Mouse (Mus musculus) thymus, adult 18-20 months (tissue): ENCODE measurements around the gene Ccdc91.

Source experiments
- DNase-seq, 2 experiments: peaks; one replicate each; pipeline ENCODE4 v3.0.0; 2022; ENCODE audit warnings: mixed read lengths in 2 of 2

Ccdc91 gene

DNA sequence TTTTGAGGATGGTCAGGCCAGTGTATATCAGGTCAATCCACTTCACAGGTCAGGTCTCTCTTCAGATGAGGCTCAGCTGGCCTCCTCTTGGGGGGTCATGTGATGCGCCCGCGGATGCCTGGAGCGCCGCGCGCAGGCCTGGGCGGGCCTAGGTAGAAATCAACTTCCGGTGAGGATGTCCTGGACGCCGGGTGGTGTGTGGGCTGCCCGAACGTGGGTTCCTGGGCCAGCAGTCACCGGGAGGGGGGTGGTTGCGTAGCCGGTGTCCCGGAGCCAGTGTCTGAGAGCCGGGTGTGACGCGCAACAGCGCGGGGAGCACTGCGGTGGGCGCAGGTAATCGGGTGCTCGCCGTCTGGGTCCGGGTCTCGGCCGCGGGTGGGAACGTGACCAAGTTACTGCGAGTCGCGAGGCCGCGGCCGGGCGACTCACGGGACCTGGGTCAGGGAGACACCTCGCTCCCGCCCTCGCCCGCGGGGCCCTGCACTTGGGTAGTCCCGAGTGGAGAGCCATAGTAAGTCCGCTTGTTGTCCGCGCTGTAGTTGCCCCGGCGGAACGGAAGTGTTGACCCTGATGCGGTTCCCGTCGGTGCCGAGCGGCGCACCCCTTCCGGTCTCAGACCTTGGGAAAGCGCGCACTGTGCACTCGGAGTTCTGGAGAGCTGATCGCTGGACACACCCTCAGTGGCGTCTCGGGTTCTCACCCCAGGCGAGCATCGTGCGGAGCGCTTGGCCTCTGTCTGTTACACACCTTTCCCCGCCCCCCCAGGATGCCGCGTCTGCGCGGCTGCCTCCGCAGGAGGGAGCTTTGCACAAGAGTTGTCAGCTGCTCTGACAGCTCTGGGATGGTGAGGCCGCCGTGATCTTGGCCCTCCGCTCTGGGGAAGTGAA lies at the start of gene Ccdc91:
Ccdc91 (plus strand) TSS at position 102 of the 887 bp plus-strand sequence.
- peak; percentile 69 to 73 for DNase-seq

DNA sequence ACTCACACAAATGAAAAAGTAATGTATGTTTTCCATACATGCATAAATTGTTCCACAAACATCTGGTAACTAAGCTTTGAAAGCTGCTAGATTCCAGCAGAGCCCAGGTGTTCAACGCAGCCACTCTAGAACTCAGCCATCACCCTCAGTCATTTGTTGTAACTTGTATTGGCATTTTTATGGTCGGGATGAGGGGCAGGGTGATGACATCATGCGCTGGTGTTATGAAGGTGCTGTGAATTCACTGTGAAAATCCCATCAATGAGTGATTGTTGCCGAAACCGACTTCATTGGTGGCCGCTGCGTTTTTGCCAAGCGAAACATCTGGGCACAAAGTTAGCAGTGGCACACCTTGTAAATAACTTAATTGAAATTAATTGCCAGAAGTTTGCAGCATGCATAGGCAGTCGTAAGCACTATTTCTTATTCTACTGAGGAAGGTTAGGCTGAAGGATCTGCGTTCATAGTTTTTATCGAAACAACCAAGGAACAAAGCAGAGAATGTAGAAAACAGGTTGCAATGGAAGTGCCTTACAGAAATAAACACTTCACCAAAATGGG lies 48.6 kb upstream of the Ccdc91 start:
- DNase-seq, result no peak

DNA sequence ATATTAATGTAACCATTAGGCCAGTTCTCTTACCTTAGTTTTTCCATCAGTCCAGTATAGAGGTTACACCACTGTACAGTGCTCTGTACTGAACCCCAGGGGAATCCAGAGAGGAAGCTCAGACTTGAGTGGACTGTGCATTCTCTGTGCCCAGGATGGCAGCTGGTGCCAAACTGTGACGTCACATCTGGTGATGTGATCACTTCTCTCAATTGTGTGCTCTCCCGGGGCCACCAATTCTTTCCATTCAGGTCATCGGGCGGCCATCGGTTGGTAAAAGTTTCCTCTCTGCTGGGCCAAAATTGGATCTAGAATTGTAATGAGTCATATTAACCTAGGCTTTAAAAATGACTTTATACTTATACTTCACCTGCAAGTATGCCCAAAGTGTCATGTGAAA lies 19.9 kb upstream of the Ccdc91 start:
- no peak for DNase-seq

DNA sequence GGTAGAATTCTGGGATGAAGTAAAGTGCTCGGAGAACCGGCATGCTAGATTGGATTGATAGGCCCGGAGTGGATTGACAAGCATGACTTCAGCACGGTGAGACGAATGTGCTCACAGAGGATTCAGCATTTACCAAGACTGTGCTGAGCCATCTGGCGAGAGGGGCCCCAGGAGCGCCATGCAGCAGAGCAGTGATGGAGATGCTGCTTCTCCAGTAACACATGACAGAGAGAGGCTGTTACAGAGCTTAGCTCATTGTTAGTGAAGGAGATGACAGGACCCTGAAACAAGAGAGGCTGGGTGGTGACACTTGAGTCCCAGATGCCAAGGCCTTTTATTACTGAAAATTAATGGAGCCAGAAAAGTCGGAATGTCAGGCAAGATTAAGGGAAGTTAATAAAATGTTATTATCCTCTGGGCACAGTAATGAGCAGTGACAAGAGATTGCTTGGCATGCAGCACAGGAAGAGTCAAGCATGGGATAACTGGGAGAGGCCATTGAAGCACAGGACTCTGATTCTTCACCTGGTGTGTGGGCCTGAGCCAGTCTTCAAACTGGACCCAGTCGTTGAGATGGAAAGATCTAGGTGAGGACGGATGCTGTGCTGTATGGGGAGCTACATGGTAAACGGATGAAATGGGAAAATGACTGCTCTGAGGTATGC lies 16.9 kb upstream of the Ccdc91 start:
- DNase-seq, result no peak

DNA sequence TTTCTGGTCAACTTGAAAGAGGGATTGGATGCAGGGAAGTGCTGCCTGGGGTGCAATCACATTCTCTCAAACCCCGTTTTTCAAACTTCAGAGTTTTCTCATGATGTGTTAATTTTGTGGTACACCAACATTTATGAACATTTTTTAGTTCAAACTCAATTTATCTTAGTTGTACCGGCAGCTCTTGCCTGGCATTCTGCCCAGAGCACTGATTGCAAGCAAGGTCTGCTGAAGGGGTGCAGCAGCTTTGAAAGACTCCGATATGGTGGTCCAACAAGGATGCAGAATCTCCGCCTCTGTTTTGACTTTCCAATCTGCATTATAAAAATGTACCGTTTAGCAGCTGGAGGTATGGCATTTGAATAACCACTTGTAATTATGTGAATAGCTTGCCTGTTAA lies 5.6 kb upstream of the Ccdc91 start:
- no peak for DNase-seq

DNA sequence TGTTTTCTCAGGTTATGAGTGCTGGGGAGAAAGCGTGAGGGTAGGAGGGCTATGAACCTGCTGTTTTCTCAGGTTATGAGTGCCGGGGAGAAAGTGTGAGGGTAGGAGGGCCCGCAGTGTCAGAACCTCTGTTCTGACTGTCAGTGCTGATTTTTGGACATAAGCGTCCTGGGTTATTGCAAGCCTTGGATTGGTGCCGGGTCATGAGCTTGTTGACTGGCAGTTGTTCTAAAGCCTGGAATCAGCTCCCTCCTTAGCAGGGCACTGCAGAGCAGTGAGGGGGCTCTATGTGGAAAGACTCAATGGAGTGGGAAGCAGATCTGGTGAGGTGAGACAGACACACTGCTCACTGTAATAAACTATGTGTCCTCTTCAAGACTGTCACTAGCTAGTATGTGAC lies 5.5 kb downstream of the Ccdc91 start:
- DNase-seq, result no peak

DNA sequence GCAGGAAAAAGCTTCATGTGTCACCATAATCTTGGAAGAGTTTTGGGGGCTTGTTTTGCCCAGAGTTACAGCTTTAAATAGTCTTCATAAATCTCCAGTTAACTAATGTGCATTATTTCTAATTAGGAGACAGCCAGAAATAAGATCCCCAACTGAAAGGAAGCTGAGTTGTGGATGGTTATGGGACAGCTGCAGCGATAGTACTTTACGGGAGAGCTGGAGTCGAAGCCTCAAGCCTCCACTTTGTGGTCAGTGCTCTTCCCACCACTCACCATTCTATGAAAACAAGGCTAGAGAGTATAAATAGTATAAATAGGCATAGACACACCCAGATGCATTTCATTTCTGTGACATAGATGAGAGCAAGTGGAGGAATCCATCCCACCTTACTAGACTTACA lies 14.5 kb downstream of the Ccdc91 start:
- DNase-seq, result no peak

DNA sequence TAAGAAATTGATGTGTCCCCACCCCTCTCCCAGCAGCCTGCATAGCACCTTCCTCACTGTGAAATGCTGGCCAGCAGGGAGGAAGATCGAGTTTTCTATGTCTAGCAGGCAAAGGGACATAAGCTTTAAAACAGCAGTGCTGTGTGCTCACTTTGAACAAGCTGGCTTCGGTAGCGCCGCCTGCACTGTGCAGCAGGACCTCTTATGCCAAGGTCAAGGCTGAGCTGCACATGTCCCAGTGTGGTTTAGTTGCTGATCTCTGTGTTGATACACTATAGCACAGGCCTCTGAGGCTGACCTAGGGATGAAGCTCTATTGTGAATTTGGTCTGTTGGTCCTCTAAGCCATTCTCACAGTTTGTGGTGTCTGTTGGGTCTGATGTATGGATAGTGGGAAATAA lies 16.9 kb downstream of the Ccdc91 start:
- DNase-seq, result no peak

DNA sequence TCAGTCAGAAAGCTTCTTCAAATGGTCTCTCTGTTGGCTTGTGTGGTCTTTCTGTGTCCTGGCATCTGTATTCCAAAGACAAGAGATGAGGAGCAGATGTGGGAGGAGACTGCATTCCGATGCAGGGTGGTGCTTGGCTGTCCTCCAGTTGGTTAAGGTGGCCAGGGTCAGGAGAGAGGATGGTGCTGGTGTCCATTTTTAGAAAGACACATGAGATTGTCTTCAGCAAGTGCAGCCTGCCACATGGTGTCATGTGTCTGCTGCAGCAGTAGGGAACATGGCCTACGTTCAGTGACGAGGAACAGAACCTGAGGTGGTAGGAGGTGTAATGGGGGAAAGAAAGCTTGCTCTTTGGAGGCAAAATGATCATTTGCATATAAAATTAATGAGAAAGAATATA lies 25.8 kb downstream of the Ccdc91 start:
- no peak for DNase-seq

DNA sequence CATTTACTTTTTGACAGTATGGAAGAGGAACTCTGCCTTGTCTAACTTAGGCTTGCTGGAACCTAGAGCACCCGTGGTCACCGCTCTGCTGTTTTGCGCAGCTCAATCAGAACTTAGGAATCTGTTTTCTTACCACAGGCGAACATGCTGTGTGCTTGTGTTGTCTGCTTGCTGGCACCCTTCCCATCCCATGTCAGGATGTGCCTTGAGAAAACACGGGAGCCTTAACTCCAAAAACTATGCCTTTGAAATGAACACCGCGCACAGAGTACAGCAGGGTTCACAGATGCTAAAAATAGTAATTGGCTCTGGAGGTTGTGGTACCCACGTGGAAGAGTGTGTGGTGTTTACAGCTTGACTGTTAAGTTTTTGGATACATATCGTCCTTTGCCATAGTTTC lies 30.4 kb downstream of the Ccdc91 start:
- DNase-seq, result no peak

DNA sequence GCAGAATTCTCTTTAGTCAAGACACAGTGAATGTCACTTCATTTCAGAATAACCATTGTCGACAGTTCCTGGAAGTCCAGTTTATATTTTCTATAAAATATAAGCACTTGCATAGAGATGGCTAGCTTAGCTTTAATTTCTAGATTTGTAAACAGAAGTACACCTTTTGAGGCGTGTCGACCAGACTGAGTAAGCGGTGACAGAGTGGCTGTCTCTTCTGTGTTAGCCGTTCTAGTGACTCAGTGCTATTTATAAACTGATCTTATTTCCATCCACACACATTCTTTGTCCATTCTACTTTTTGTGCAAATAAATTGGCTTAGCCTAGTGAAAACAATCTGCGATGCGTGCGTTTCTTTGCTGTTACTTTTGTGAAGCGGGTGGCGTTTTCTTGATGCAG lies 30.9 kb downstream of the Ccdc91 start:
- DNase-seq, result no peak

DNA sequence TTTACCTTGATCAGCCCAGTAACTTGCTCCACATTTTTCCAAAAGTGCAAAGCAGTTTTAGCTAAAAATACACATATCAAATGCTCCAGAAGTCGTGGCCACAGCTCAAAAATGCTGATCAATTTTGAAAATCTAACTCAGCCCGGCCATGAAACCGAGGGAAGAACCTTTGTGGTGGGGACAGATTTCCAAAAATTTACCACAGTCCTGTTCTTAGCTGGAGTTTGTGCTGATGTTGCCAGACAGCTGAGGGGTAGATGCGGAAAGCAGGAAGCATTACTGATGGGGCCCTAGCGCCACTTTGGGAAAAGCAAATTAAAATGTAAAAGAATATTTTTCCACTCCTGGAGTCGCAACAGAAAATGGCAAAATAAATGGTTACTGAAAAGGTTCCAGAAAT lies 31.6 kb downstream of the Ccdc91 start:
- DNase-seq, result no peak

DNA sequence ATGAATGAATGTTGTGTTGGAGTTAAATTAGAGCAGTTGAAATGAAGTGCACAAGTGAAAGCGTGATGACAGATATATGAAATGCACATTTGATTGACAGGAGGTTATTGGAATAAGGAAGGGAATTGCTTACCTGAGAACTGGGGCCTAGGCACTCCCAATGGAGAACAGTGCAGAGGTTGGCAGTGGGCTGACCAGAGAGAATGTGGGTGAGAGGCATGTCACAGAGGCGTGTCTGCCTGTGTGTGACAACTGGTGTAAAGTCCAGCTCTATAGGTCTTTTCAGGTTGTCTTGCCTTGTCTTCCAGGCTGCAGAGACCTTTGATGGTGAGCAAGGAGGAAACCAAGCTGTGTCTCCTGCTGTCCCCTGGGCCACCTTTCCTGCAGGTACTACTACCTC lies 34.9 kb downstream of the Ccdc91 start:
- DNase-seq, result no peak

DNA sequence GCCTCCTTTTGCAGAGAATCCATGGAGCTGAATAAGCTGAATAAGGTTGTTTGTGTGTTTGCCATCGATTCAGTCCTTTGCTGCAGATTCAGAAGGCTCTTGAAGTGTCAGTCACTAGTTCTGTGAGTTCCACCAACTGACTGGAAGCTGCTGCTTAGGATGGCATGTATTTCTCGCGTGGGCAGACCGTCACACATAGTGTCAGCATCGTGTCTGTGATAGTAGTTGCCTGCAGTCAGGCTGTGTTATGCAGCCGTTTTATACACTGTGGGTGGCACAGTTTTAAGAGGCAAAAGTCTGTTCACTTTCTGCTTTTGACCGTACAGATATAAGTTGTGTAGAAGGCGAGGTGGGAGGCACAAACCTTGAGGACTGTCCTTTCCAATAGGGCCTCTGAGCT lies 42.3 kb downstream of the Ccdc91 start:
- no peak for DNase-seq

DNA sequence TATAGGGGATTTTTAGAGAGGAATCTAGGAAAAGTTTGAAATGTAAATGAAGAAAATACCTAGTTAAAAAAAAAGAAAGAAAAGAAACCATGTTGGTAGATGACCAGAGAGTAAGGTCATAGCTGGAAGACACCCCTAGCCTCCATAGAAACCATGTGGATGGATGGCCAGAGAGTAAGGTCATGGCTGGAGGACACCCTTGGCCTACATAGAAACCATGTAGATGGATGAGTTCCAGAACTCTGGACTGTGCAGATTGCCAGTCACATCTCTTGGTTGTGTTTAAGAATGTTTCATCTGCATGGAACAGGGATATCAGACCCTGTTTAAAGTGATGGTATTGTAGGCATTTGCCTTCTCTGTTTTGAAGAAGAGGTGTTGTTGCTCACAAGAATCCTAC lies 49.6 kb downstream of the Ccdc91 start:
- DNase-seq, result no peak

DNA sequence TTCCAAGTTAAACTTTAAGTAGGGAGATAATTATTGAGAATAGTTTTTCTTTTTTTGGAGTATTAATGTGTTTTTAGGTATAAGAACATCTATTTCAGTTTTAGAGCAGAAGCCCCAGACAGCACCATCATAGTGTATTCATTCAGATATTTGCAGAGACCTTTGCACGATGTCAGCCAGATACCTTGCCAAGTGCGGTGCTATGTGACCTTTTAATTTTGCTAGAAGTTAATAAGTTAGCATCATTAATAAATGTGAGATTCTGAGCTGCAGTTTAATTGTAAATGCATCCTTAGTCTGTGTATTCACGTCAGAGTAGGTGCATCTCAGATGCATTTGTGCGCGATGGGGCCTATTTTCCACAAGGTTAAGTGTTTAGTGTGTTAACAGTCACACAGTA lies 59.3 kb downstream of the Ccdc91 start:
- DNase-seq, result no peak

DNA sequence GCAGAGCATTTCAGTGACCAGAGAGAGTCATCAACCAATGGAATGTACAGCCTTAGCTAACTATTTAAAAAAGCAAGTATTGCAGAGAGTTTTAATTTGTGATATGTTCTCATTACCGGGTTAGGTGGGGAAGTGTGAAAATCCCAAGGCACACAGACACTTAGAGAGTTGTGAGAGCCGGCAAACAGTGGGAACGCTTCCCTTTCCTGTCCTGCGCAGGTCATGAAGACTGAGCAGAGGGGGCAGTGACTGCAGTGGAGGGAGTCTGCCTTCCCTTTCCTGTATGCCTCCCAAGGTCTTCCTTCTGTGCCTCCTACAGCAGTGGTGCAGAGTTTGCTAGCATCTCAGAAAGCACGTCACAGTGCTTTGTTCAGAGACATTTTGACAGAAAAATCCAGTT lies 62.6 kb downstream of the Ccdc91 start:
- no peak for DNase-seq

DNA sequence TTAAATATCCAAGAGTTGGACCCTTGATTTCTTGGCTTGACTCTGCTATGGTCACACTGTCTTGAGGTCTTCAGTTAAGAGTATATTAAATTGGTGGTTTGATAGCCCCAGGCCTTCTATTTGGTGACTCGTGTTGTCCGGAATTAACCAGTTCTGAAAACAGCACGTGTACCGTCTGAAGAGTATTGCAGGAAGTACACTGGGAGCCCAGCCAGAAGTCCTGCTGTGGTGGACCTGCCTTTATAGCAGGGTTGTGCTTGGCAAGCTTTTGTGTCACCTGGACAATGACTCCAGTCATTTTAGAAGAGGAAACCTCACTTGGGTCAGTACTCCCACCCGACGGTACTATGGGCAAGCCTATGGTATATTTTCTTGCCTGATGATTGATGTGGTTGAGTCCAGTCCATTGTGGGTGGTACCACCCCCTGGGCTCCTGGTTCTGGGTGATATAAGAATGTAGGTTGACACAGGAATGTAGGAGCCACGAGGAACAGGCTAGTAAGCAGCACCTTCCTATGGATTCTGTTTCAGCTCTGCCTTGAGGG lies 63.5 kb downstream of the Ccdc91 start:
- no peak for DNase-seq

DNA sequence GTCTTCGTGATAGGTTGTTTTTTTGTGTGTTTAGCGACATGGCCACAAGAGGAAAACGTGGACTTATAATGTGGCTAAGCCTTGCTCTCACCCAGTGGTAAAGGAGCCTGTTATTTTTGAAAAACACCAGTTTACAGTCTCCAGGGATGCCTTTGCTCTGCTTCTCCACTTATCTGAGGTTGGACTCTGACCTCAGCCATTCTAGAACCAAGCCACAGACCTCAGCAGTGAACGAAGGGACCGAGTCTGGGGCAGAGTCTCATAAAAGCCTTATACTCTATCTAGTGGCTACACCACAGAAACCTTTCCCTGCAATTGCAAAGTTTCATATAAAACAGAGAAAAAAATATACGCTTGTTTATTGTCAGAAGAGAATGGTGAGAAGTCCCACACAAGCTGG lies 65.3 kb downstream of the Ccdc91 start:
- no peak for DNase-seq

DNA sequence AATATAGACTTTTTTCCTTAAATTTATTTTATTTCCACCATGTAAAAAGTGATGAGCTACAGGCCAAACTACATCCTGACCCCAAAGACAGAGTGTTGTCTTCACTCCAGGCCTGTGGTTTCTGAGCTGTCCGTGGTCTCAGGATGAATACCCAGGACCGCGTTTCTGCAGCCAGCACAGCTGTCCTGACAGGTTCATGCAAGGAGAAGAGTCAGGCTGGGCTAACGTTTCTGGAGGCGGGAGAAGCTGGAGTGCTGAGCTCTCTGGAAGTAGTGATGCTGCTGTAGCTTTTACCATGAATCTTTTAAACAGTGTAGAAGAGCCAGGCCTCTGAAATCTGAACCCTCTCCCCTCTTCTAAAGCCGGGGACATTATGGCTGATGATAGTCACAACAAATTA lies 80.0 kb downstream of the Ccdc91 start:
- DNase-seq, result no peak

DNA sequence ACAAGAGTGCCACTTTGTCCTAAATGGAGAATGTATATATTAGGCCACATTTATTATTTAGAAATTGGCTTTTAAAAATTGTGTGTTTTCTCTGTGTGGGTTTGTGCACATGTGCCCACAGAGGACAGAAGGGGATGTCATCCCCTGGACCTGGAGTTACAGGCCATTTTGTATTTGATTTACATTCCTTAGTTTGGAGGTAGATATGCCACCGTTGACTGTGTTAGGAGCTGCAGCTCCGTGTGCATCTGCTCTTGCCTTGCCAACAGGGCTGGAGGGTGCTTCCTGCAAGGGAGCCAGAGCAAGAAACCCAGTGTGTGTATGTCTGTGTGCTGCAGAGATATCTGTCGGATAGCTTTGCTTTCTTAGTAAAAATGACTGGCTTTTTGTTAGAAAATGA lies 83.7 kb downstream of the Ccdc91 start:
- DNase-seq, result no peak

DNA sequence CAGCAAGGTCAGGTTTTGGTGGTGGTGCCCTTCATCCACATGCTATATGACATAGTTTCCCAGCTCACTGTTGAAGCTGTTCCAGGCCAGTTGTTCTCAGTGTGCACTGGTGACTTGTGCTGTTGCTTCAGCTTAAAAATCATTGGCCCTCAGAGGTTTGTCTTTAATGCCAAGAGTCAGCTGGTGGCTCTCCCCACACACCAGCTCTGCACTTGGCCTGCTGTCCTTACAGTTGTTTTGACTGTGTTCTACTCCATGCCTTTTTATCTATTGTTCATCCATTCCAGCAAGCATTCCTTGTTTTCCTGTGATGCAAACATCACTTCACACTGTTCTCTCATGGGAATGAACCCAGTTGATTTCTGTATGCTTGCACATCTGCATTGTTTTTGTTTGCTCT lies 84.8 kb downstream of the Ccdc91 start:
- no peak for DNase-seq

DNA sequence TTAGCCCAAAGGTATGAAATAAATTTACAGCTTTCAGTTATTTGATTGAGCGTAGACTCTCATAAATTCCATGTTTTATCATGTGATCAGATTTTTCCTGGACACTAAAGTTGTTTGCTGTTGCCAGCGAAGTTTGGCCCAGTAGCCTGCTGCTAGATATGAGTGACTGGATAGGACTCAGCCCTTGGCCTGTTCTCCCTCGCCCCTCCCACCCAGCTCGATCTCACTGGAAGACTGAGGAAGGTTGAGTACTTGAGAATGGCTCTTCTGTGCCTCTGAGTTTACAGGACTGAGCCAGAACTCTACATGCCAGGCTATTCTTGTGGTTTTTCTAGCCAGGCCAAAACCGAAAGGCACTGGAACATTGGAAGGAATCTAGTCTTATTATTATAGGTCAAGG lies 93.6 kb downstream of the Ccdc91 start:
- no peak for DNase-seq

DNA sequence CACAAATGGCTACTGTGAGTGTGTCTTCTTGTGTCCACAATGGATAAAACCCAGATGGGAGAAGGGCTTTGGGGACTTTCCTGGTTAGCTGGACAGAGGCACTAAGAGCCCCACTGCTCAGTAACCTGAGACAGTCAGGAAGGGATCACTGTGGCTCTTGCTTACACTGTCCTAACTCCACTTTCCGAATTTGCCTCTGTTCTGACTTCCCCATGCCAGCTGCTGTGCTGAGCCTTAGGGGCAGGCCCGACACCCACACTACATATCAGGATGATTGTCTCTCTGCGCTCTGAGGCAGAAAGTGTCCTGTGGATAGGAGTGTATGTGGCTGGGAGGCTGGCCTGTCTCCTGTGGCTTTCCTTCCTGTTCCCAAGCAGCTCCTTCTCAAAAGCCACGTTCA lies 97.5 kb downstream of the Ccdc91 start:
- no peak for DNase-seq
